Mouse (Mus musculus): ENCODE measurements around the gene Lgr5.
A peak's percentile ranks its signal among the peaks of the same experiment; 100 is the strongest.

Lgr5 gene

DNA sequence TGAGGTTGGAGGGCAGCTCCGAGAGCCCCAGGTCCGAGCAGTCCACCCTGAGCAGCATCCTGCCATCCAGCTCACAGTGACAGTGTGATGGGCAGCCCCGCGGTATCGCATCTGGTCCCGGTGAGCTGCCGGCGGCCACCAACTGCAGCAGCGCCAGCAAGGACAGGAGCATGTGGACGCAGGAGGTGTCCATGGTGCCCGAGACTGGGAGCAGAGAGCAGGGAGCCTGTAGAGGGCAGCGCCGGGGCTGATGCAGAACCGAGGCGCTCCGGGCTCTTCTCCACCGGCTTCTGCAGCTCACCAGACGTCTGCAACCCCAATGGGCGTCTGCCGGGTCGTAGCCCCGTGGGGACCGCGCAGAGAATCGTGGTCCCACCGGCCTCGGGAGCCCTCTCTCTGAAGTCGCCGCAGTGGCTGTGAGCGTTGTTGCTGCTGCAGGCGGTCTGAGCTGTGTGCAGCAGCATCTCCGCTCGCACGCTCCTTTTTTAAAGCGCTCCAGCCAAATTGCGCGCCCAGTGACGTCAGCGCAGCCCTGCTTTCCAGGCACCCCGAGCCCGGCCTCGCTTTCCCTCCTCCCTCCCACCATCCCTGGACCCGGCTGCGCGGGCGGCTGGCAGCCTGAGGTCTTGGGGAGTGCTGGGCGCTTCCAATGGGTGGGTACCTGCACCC, at the start of gene Lgr5:
Gene Lgr5 (minus strand): TSS at position 480 of the 669 bp plus-strand sequence.
- DNase-seq (ENCODE audit: low spot score): peak; percentile 79

DNA sequence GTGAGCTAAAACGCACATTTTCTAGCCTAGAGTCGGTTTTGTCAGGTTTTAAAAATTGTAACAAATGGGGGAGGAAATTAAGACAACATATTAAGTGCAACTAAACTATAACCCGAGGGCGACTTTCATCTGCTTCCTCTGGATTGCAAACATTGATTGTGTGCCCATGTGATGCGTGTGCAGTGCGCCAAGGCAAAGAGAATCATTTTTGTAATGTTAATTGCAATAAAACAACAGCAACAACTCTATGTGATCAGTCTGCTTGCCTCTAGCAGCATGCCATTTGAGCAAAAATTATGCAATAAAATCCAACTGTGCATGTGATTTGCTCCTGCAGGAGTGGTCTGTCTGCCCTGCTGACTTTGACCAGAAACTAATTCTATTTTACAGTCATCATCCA, 39.1 kb upstream of the Lgr5 start:
- no peak for DNase-seq (ENCODE audit: low spot score)

DNA sequence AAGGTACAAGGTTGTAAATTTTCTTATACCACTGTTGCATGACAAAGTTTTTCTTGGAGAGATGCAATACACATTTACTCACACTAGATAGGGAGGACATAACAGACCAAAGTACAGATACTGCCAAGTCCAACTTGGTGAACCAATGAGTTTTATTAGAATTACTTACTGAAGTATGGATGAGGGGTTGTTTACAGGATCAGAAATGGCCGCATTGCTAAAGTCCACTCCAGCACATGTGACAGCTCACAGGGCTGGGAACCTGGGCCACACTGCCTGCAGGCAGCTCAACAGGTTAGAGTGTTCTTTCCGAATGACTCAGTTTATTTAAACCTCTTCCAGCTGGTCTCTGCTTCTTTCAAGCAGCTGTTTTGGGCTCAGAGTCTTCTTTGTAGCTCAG, 37.4 kb upstream of the Lgr5 start:
- DNase-seq (ENCODE audit: low spot score): no peak

DNA sequence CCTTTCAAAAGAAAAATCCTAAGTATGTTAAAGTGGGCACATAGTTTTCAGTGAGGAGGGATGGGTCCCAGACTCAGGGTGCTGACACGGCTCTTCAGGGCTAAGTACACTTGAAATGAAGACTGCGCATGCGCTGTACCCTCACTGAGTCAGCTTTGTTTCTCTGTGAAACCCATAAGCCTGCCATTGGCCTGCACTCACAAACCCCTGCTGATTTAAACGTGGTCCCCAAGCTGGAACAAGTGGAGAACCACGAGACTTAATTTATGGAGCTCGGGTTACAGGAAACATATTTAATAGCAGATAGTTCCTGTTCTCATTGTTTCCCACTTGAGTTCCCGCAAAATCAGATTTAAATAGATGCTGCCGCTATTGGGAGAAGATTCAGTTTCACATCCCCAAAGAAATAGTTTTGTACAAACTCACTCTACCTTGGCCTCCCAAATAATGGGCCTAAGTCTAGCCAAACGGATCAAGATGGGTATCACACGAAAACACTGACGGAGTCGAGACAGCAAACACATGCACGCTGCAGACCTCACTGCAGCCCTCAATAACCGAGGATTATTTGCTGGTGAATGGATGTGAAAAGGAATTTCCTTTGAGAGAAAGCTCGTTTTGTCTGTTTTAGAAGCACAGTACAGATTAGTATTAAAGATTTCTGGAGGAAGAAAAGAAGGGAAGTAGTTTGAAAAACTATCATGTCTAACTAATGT, 36.5 kb upstream of the Lgr5 start:
- DNase-seq (ENCODE audit: low spot score): no peak

DNA sequence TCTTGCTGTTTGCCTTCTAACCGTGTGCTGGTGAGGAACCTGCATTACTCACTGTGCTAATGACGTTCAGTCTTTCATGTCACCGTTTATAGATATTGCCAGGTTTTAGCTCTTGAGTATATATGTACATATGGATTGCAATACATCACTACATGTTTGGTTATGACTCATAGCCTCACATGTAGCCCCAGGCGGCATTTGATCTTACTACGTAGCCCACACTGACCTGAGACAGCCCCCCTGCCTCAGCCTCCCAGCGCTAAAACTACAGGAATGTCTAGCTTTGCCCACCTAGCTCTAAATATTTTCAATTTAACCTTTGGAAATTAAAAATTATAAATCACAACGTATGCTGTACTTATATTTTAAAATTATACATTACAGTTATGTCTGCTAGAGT, 35.9 kb upstream of the Lgr5 start:
- DNase-seq (ENCODE audit: low spot score): no peak

DNA sequence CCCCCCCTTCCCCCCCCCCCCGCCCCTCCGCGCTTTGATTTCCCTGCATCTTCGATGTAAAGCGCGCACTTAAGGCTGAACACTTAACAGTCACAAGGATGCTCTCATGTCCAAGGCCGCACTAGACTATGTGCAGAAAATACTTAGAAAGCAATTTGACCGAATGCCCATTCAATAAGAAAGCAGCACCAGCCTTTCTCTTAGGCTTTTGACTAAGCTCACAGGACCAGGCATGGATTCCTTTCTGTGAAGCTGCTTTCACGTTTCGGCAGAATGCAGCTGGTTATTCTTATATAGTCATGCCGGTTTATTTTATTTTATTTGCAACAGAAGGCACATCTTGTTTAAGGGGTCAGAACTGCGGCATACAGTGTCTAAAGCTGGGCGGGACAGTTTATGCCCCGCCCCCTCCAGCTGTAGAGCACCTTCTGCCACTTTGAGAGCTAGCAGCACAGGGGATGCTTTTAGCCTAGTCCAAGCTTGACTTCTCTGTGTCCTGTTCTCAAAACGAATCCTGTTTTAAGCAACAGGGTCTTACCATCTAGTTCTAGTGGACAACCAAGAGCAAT, 30.8 kb upstream of the Lgr5 start:
- DNase-seq (ENCODE audit: low spot score): peak; percentile 15

DNA sequence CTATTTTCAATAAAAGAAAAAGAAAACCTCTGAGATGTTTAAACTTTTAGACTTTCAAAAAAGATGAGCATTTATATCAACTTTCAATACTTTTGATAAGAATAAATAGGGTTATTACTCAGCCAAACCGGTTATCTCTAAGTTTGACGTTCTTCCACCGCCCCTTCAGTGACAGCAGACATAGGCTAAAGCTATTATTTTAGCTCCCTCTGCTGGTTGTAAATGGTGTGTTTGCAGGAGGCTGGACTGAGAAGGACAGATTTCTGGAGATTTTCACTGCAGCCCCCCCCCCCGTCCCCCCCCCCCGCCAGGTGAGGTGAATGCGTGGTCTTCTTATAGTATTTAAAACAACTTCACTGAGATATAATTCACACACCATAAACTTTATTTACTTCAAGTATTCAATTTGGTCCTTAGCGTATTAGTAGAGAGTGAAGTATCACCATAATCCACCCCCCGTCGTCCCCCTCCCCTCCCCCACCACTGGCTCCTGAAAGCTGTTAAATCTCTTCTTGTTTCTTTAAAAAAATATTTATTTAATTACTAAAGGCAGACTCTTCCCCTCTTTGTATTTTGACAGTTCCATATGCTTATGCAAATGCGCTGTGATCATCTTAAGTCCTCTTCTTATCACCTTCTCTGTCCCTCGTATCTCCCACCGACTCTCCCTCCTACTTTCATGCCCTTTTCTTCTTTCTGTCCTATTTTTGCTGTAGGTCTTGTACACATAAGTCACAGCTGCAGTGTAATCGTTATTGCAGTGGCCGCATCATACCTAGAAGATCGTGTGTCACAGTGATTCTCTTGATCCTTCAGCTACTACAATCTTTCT, 30.1 kb upstream of the Lgr5 start:
- peak; percentile 83 for DNase-seq (ENCODE audit: low spot score)

DNA sequence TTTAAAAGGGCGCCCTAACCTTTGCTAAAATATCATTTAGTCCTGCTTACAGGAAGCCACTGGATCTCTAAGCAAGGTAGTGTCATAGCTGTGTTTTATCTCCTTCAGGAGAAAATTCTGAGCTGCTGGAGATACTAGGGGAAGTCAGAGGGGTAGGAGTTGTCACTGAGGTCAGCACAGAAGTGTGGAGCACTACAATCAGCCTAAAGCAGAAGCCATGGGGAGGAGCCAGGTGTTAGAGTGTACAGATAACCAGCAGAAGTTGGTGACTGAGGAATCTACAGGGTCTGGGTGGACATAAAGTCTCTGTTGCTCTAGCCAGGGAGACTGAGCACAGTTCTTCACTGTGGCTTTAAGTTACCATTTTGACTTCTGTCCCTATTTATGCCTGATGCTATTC, 8.2 kb upstream of the Lgr5 start:
- DNase-seq (ENCODE audit: low spot score): no peak

DNA sequence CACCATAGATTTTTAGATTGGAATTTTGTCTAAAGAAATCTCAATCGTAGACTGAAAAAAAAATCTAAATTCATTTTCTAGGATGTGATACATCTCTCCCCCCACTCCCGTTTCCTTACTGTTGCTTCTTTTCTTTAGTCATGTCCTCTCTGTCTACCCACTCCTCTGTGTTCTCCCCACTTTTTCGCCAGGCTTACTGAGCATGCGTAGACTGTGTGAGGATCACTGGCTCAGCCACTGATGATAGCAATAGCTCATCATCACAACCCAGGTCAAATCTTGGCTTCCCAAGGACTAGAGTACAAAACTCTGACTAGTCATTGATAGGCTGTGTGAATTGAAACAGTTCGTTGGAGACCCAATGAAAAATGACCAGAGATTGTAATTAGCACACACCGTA, 6.1 kb upstream of the Lgr5 start:
- DNase-seq (ENCODE audit: low spot score): no peak

DNA sequence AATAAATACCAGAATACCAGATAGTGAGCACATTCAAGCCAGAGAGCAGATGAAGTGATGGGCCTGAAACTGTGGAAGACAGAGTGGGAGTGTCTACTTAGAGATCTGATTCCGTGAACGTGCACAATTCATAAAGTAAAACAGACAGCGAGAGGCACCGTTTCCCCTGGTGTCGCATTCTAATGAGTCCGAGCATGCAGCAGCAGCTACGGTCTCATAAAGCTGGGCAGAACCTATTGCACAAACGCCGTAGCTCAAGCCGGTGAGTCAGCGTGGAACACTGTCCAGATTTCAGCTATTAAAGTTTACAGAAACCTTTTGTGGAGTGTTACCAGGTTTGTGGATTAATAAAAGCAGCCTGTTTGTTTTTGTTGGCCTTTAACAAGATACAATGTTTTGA, 5.6 kb upstream of the Lgr5 start:
- DNase-seq (ENCODE audit: low spot score): no peak

DNA sequence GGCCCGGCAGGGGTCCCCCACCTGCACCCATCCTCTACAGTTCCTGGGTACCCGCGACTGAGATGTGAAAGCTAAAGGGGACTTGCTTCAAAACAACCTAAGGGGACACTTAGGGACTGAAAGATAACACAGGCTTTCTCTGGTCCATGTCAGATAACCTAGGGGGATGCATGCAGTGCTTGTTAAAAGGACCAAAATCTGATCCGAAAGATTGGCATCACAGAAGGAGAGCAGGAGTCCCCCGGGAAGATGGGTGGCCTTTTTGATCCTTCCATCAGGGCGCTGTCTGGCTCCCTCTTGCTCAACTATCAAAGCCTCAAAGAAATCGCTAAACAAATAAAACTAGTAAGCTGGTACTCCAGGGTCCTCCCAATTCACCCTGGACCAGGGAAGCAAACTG, 399 bp upstream of the Lgr5 start:
- DNase-seq (ENCODE audit: low spot score): no peak

DNA sequence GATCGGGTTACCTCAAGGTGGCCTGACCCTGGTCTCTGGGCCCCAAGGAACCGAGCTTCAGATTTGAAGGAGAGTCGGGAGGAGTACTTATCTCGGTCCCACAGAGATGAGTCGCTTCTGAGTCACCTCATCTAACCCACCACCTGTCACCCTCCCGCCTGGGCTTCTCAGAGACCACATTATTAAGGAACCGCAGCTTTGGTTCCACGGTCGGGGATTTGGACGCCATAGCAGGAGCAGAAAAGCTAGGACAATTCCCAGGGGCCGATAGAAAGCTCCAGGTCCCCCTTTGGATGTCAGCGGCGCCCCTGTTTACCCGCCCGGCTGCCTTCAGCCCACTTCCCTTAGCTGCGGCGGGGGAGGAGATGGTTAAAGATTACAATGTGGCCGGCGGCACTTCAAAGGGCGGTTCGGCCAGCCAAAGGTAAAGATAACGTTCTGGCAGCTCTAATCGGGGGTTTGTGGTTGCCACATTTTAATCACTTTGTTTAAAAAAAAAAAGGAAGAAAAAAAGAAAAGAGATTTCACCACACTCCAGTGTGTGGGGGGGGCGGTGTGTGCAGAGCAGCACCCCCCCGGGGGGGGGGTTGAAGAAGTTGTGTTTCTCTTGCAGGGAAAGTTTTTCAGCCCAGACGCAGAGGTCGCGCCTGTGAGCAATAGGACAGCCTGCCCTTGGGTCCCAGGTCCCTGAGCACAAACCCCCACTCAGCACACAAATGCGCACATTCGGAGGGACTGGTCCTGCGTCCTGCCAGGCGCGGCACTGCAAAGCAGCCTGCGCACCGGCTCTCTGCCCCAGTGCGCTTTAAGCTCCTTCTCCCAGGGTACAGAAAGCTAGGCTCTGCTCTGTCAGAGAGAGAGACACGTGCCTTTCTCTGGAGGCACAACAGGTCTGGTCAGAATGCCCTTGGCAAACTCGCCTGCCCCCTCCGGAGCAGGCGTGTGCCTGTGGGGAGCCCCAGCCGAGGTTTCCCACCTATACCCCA, 1.0 kb downstream of the Lgr5 start:
- peak; percentile 75 for DNase-seq (ENCODE audit: low spot score)

DNA sequence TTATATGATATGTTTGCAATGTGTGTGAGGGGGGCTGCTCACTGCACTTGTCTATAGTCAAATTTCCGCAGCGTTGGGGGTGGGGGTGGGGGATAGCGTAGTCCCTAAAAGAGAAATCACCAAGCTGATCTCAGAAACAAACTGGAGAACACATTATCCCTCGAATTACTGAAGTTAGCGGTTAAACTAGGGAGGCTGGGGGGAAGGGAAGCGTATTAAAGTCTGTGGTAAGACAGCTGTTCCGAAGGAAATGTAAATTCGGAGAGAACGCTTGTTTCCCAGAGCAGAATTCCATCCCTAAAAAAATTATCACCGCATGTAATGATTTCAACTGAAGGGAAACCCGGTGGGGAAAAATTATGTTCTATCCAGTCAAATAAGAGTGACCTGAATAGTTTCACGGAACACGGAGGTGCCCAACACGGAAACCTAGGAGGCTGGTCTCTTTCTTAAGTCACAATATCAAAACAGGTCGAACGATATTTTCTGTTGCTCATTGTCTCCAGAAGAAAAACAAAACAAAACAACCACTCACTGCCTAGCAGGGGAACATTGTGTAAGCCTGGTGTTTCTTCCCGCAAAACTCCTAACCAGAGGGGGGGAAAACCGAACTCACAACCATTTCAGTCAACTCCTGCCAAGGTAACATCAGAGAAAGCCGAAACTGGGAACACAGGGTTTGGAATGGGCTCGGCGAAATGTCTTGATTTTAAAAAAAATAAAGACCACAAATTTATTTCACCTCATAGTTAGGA, 1.9 kb downstream of the Lgr5 start:
- no peak for DNase-seq (ENCODE audit: low spot score)

DNA sequence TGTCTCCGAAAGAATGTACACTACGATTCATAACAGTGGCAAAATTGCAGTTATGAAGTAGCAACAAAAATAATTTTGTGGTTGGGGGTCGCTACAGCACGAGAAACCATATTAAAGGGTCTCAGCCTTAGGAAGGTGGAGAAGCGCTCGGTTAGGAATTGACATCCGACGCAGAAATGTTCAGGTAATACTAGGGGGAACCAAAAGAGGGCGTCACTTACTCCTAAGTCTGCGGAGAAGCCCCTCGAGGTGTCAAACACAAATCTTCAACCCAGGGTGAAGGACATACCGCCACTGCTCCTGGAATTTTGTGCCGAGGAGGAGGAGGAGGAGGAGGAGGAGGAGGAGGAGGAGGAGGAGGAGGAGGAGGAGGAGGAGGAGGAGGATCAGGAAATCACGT, 2.9 kb downstream of the Lgr5 start:
- DNase-seq (ENCODE audit: low spot score): peak; percentile 51

DNA sequence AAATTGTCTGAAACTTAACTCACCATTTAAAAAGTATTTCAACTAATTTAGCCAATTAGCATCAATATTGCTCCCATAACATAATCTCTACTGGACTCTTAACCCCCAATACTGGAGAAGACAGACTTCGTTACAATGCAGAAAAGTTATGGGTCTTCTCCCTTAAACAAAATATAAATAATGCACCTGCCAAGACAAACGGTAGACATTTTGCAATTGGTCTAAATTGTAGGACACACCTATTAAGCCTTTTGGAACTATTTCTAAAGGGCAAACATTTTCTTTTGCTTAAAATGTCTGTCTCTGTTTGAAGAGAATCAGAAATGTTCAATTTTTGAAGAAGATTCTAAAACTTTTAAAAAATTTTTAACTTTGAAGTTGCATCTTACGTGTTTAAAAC, 4.5 kb downstream of the Lgr5 start:
- DNase-seq (ENCODE audit: low spot score): no peak

DNA sequence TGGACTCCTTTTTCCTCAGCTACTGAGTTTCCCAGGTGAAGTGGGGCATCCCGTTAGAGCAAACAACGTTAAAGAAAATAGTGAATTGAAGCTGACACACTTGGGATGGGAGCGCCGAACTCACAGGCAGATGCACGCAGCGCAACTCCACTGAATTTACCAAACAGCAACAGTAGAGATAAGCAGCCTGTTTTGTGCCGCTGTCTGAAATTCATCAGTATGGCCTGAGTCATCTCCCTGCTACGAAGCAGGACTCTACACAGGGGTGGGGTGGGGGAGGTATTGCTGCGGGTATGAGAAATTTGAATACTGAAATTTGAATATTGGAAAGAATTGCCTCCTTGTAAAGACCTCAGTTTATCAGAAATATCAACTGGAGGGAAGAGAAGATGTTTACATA, 5.6 kb downstream of the Lgr5 start:
- no peak for DNase-seq (ENCODE audit: low spot score)

DNA sequence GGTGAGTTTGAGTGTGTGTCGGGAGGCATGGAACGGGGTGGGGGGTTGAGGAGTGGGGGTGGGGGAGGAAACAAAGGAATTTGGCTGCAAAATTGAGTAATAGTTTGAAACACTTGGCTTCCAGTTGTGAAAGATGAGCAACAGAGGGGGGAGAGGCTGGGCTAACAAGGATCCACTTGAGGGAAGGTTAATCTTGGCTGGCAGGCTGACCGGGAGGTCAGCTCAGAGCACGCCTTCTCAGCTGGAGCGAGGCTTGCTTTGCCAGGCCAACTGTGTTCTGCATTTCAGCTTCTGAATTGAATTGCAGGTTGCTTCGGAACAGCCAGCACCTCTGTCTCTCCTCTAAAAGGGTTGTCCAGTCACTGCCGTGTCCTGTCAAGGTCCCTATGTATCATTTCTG, 8.1 kb downstream of the Lgr5 start:
- peak; percentile 81 for DNase-seq (ENCODE audit: low spot score)

DNA sequence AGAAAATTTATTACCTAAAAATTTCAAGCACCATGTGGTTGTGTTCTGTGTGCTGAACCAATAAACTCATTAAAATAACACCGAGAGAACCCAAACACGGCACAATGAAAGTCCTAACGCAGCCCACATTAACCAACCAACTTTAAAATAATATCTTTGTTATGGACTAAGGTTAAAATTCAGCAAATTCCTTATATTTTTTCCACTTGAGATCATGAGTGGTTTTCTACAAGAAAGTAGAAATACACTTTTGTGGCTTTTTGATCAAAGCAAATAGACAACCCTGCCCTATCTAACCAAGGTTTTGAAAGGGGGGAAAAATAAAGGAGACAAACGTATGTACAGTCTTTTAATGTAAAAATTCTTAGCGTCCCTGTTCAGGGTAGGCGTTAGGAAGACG, 8.5 kb downstream of the Lgr5 start:
- DNase-seq (ENCODE audit: low spot score): no peak

DNA sequence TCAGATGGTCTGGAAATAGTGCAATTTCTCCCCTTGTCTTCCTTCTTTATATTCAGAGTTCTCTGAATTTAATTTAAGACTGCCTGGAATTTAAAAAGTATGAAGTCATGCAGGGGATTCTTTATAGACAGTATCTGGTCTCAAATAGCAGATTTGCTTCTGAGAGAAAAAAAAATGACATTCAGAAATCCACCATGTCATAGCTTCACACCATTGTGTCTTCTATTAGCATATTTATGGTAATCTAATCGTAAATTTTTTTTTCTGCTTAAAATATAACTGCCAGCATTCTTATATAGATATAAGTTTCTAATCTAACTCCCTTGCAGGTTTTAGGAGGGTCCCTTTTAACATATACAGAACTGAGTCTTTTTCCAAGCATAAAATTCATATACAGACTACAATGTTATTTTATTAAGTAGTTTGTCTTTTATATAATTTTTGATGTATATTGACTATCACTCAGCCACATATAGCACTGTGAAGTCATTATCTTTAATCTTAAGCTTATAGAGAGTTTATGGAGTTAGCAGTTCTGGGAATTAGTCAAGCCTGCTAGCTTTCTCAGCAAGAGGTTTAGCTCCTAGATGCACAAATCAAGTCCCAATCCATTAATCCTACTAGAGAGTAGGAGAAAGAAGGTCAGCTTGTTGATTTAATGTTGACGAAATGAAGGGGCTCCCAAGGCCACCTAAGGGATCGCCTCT, 15.7 kb downstream of the Lgr5 start:
- DNase-seq (ENCODE audit: low spot score): no peak

DNA sequence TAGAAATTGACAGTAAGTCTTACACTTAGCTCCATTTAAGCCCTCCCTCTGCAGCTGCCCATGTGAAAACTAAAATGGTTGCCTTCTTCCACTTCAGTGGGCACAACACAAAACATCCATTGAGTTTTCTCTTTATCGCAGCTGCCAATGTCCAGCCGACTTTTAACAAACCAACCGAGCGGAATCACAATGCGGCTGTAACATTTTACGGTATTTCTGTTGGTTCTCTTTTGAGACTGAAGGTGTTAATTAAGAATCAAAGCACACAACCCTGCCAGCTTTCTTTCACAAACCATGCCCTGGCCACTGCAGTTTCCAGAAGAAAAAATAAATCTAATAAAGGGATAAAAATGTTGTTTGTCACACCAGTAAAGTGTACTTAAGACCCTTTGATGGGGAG, 16.3 kb downstream of the Lgr5 start:
- peak; percentile 77 for DNase-seq (ENCODE audit: low spot score)
